Mouse (Mus musculus): Measurements from ENCODE around the gene Nkx2-5.

GRCm38 (mm10) chr17:26791580-26791979 is 53.2 kb downstream of the Nkx2-5 start:
- no peak for TF ChIP-seq CTCF (IDR thresholded peaks at IDR 0.05; ENCODE audit: low read depth, low read length)
- no peak for TF ChIP-seq POLR2A (IDR thresholded peaks at IDR 0.05; ENCODE audit: borderline replicate concordance, low read depth, low read length)

Data from bone marrow macrophage, adult 2 months (primary cell).